Mouse (Mus musculus) heart, postnatal 10 days (tissue): ENCODE measurements at regions not wholly inside any gene's neighbourhood (a gene's known extent, or its start where the extent isn't known, plus 50 kb on each side); places are given as distances from the start of the nearest gene placed in this dataset.

Experiments used
- DNase-seq, 2 experiments: peaks; one replicate each; pipeline ENCODE4 v3.0.0; 2021
- intact Hi-C: fragments of 180-260 bp; cut with DNase I; formaldehyde crosslinking; loops from one replicate; pipeline ENCODE4 v1.15.1; 2025

- intact Hi-C loops: no loop called here
- no peak for DNase-seq
Measured at GRCm38 (mm10) chr14:86230609-86231008, 910.4 kb downstream of the Diaph3 start.

GRCm38 (mm10) chr14:86229755-86230154 lies 911.3 kb downstream of the Diaph3 start:
- no peak for DNase-seq
- intact Hi-C loops: no loop called here

GRCm38 (mm10) chr14:86215711-86216110 lies 925.3 kb downstream of the Diaph3 start:
- intact Hi-C loops: no loop called here
- DNase-seq: no peak

DNA sequence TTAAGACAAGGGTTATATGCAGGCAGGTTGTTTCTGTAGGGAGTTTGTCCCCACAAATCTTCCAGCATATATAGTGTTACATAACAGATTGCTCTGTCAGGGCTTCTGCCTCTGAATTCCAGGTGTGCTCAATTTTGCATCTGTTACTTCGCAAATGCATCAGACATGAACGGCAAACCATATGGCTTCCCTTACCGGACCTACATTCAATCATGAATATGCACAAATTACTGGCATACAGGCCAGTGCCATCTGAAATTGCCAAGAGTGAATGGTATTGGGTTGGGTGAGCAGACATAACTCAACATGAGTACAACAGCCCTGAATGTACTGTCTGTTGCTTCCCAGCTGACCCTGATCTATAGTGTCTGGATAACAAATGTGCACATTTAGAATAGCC lies 929.4 kb downstream of the Diaph3 start:
- DNase-seq: no peak
- intact Hi-C loops: no loop called here

DNA sequence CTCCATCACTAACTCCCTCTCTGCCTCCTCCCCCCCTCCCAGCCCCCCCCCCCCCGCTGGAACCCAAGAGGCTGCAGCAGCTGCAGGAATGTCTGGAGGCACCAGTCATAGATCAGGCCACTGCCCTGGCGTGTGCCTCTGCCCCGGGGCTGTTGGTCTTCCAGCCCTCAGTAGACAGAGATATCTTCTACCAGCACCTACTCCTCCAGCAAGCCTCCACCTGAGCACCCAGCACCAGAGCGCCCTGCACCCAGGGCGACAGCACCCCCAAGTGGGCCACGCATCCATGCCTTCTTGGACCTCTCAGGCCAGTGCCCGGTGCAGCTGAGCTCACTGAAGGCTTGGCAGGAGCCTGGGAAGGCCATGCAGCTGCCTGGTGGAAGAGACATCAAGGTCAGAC lies 936.5 kb downstream of the Diaph3 start:
- intact Hi-C loops: no loop called here
- DNase-seq: no peak

DNA sequence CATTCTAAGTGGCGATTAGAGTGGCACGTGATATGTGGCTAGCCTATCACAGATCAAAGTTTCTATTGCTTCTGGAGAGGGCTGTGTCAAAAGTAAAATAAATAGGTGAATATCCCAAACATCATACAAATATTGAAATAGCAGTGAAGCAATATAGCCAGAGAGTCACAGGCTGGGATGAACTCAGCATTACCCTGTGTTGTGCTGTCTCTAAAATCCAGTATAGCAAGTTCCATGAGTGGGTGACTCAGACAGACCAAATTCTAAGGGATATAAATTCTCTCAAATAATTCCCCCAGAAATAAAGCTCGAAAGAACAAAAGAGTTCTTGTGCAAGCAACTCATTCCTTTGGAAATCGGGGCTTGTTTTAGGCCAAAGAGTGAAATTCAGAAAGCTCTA lies 943.2 kb downstream of the Diaph3 start:
- intact Hi-C loops: no loop called here
- no peak for DNase-seq

GRCm38 (mm10) chr14:86184663-86185381 lies 956.2 kb downstream of the Diaph3 start:
- no peak for DNase-seq
- intact Hi-C loops: no loop called here

- intact Hi-C loops: no loop called here
- DNase-seq: no peak
Measured at GRCm38 (mm10) chr14:86178517-86178916, 962.5 kb downstream of the Diaph3 start.

- intact Hi-C loops: no loop called here
- DNase-seq: peak in 1 of 2 experiments; percentile 2
Measured at GRCm38 (mm10) chr14:86171118-86171517, 969.9 kb downstream of the Diaph3 start.

DNA sequence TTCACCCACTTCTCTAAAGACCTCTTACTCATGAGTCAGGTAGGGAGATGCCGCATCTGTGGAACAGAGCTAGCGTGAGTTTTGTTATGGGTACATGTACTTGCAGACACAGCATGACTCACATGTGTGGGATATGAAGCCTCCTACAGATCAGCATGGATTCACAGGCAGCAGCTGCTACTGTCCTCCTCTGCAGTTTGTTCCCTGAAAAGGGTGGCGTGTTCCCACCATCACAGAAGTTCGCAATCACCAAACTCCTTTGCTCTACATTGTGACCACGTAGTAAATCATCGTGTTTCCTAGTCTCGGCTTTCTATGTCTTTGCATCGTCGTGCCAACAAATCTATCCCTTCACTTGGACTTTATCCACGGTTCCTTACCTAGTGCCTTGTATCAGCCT lies 981.9 kb downstream of the Diaph3 start:
- no peak for DNase-seq
- intact Hi-C loops: no loop called here

- intact Hi-C loops: no loop called here
- no peak for DNase-seq
Measured at GRCm38 (mm10) chr14:86154688-86155087, 986.3 kb downstream of the Diaph3 start.

- intact Hi-C loops: no loop called here
Measured at GRCm38 (mm10) chr14:86151276-86151675, 989.8 kb downstream of the Diaph3 start.

GRCm38 (mm10) chr14:86150329-86150866 lies 990.6 kb downstream of the Diaph3 start:
- no peak for DNase-seq
- intact Hi-C loops: no loop called here

More at GRCm38 (mm10) chr14:86151276-86151675, 989.8 kb downstream of the Diaph3 start:
- DNase-seq: no peak

GRCm38 (mm10) chr14:86115254-86116057 lies 1025.6 kb downstream of the Diaph3 start:
- peak; percentile 12 to 20 for DNase-seq
- intact Hi-C loops: no loop called here

GRCm38 (mm10) chr14:86101497-86101896 lies 1039.5 kb downstream of the Diaph3 start:
- intact Hi-C loops: no loop called here
- DNase-seq: no peak

DNA sequence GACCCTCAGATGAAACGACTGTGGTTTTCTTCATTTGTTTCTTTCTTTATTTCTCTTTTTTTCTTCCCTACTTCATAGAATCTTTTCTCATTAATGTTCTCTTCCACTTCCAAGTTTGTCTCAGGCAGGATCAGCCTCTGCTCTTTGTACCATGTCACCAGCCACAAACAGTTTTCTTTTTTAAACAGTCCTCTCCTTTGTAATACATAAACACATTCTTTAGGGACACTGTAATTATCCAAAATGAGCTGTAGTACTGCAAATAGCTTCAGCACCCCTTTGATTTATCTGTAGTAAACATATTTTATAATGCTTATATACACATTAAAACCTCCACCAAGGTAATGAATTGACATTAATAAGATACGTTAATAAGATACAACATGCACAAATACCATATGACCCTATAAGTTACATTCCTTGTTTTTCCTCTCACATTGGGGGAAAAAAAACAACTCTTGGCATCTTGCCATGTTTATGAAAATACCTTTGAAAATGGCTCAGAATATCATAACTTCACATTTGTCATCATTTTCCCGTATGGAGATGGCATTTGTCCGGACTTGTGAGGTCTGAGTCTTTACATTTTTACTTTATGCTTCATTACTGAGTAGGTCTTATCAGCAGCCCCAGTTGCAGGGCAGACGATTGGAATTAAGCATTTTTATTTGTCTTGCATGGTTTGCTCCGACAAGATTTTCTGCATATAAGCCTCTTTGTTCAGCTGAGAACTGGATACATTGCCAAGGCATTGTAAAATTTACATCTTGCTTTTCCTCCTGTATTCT lies 1070.5 kb downstream of the Diaph3 start:
- no peak for DNase-seq
- intact Hi-C loops: no loop called here

GRCm38 (mm10) chr14:86069329-86069728 lies 1071.7 kb downstream of the Diaph3 start:
- DNase-seq: no peak
- intact Hi-C loops: no loop called here

DNA sequence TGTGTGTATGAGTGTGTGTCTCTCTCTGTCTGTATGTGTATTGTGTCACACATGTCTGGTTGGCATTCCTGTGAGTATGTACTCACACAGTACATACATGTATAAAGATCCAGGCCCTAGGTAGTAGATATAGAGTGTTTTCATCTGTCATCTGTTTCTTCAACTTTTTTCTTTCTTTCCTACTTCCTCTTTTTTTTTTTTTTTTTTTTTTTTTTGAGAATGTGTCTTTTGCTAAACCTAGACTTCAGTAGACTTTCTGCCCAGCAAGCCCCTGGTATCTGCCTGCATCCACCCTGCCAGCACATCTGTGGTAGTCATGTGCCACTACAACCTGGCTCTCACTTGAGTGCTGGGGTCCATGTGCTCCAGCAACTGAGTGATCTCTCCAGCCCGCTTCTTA lies 1073.3 kb downstream of the Diaph3 start:
- no peak for DNase-seq
- intact Hi-C loops: no loop called here

- no peak for DNase-seq
- intact Hi-C loops: loop anchor here (5.0 kb wide), 1 partner anchor 244 kb away; no protein-coding TSS in a partner anchor
Measured at GRCm38 (mm10) chr14:86063620-86063943, 1077.5 kb downstream of the Diaph3 start.

- no peak for DNase-seq
- intact Hi-C loops: loop anchor here (5.0 kb wide), 1 partner anchor 244 kb away; no protein-coding TSS in a partner anchor
Measured at GRCm38 (mm10) chr14:86062885-86063619, 1078.0 kb downstream of the Diaph3 start.
